Mouse (Mus musculus) adrenal gland, adult 2 months (tissue): Measurements from ENCODE around the gene Nfic. TPM values are rescaled to one million over a fixed set of nuclear protein-coding genes. Genes with fewer than 3 reads are reported as not detected.

Experiments used
- DNase-seq: peaks from one replicate; pipeline ENCODE4 v3.0.0; 2021
- polyA plus RNA-seq: library from polyadenylated mRNA; depleted of rRNA; stranded (reverse); fragments of >200 nt; gene quantifications from 2 replicates; pipeline ENCODE4 v1.2.3, GENCODE M21; 2012
- total RNA-seq, 2 experiments: library from RNA; stranded (reverse); gene quantifications; 2 replicates each; pipeline ENCODE4 v1.2.3; 2021

Gene Nfic
- total and polyA plus RNA-seq, 3 experiments: 80.8 to 171 (median 126) TPM

- peak; percentile 53 for DNase-seq
These were observed 37.9 kb downstream of the Nfic start for GRCm38 (mm10) chr10:81417227-81418215.

GRCm38 (mm10) chr10:81416581-81417226 lies 38.7 kb downstream of the Nfic start:
- DNase-seq: peak; percentile 88

GRCm38 (mm10) chr10:81415549-81416310 lies 39.7 kb downstream of the Nfic start:
- no peak for DNase-seq

DNA sequence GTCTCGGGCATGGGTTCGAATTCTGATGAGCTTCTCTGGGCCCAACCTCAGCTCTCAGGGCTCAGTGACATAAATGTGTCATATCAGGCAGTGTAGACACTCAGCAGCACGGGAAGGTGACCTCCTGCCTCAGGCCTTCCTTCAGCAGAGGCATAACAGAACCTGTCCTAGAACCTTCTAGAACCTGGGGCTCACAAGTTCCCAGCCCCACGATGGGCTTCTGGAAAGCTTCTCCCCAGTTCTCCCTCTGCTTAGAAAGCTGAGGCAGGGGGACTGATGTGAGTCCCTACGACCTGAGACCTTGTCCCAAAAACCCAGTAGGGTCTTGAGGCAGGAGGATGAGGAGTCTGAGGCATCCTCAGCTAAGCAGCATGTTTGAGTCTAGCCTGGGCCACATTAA lies 40.3 kb downstream of the Nfic start:
- no peak for DNase-seq

GRCm38 (mm10) chr10:81414682-81415081 lies 40.8 kb downstream of the Nfic start:
- DNase-seq: no peak

- peak; percentile 90 for DNase-seq
These were observed 41.8 kb downstream of the Nfic start for GRCm38 (mm10) chr10:81413310-81414261.

DNA sequence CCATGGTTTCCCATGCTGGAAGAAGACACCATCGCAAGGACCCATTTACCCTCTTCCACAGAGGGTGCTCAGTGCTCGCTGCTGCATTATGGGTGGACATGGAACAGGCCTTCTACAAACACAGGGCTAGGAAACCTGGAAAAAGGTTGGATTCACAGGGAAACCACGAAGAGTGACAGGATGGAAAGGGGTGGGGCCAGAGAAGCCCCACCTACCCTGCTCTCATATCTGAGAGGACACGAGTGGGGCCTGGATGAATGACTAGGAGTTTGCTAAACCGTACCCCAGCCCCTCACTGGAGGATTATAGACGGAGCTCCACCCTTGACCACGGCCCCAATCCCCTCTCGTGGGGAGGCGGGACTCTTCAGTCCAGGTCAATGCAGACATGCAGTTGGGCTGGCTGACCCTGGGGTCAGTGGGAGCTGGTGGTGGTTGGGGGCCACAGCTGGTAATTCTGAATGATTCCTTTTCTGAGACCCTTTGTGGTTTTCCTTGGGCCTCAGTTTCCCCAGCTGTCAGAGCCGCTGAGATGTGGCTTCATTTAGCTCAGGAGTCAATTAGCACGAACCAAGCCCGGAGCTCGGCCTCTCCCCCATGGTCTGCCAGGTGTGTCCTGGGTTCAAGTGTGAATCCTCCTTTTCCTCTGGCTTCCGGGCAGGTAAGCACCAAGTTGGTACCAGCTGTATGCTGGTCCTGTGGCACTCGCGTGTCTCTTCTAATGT lies 42.7 kb downstream of the Nfic start:
- no peak for DNase-seq

DNA sequence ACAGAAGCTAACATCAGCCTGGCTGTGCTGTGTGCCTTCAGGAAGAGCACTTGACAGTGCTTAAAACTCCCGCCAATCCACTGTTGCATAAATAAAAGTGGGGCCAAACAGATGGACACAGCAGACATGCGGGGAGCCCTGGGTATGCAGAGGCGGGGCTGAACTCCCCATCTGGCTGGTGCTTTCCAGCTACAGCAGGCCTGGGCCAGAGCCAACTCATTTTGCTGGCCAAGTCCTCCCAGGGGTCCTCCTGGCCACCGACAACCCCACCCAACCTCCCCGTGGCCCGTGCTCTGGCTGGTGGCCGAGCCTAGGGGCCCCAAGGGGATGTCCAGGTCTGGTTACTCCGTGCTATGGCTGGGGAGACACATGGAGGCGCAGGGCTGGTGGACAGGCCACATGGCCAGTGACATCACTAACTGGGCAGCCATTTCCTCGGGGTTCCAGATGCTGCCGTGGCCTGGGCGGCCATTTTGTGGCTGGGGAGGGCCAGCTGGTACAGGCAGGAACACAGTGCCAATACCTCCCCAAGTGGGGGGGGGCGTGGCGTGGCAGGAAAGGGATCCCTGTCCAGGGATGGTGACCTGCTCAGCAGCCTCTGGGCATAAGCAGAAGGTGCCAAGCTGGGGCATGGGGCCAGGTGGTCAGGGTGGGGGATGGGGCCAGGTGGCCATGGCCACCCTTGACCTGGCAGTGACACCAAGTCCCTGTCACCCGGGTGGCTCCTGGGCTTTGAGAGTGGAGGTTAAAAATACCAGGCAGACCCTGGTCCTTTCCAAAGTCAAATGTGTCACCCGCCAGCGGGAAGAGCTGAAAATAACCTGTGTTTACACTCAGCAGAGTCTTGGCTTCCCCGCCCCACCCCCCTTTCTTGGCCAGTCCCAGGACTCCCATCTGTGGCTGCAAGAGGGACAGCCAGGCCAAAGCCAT lies 43.7 kb downstream of the Nfic start:
- DNase-seq: peak; percentile 85

- peak; percentile 70 for DNase-seq
These were observed 44.5 kb downstream of the Nfic start for GRCm38 (mm10) chr10:81410981-81411380.

- DNase-seq: peak; percentile 39
These were observed 45.1 kb downstream of the Nfic start for GRCm38 (mm10) chr10:81410350-81410749.

- DNase-seq: no peak
These were observed 46.1 kb downstream of the Nfic start for GRCm38 (mm10) chr10:81409330-81409729.

- peak; percentile 91 for DNase-seq
These were observed 46.6 kb downstream of the Nfic start for GRCm38 (mm10) chr10:81408871-81409291.

DNA sequence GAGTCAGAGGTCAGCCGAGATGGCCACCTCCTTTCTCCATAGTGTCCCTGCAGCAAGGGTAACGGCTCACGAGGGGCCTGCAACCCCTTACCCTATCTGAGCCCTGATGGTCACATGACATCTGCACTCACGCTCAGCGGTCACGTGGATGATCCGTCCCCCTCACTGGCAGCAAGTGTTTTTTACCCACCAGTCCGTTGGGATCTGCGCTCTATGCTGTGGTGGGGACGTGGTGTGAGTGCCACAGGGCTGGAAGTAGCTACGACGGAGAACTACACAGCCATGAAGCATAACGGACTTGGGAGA lies 47.1 kb downstream of the Nfic start:
- DNase-seq: no peak

- DNase-seq: peak; percentile 95
These were observed 47.7 kb downstream of the Nfic start for GRCm38 (mm10) chr10:81407539-81408423.

GRCm38 (mm10) chr10:81406504-81407440 lies 48.7 kb downstream of the Nfic start:
- peak; percentile 30 for DNase-seq

DNA sequence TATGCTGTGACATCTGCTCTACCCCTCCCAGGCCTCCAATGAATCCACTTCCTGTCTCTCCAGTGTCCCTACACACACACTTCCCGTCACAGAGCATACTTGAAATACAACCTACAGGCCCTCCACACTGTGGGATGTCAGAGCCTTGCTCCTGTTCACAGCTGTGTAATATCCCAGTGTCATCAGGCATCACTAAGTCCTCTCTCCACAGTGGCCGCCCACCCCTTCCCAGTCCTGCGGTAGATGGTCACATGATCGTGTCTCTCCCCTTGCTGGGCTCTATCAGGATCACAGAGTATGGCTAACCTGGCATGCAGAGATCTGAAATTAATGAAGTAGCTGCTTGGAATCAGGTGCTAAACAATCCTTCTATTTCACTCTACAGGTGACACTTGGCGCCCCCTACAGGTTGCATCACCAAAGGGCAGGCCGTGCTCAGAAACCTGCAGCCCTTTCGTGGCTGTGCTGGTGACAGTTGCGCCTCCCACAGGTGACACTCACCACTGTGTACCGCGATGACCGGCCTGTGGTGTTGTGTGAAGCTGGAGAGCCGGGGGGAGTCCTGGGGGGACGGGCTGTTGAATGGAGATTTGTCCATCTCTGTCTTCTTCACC lies 49.7 kb downstream of the Nfic start:
- DNase-seq: no peak

DNA sequence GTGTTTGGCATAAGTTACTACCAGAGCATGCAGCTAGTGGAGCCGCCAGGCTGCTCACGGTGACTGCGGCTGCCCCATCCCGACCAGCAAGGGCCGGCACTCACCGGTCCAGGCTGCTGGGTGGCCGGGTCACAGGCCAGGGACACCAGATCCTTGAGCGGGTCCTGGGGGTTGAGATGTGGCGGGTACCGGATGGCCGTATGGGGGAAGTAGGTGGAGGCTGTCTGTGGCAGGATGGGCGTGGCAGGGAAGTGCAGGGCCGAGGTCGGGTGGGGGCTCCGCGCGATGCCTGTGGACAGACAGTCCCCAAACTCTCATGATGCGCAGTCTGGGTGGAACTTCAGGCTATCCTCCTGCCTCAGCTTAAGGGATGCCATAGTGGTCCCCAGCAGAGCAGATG lies 50.7 kb downstream of the Nfic start:
- DNase-seq: peak; percentile 59
